Mouse (Mus musculus): ENCODE data around the gene Tfap2e.

GRCm38 (mm10) chr4:126677054-126678003, 58.7 kb downstream of the Tfap2e start, which contains the start of gene Psmb2:
- no peak for TF ChIP-seq CTCF (IDR thresholded peaks at IDR 0.05)
- TF ChIP-seq EP300 (IDR thresholded peaks at IDR 0.05): peak; percentile 89
